Mouse (Mus musculus): ENCODE results near the gene Clptm1. TPM values are rescaled to one million over a fixed set of nuclear protein-coding genes. Genes with fewer than 3 reads are reported as not detected.
A peak's percentile ranks its signal among the peaks of the same experiment; 100 is the strongest.

The Clptm1 gene
- polyA plus RNA-seq, 1 experiment from 2014 or later = 118 TPM

GRCm38 (mm10) chr7:19698907-19699826 is 34.3 kb upstream of the Clptm1 start, which contains the start of gene Apoe:
Gene Apoe, minus strand, starts transcription at chr7:19699188.
- WGBS = 2% methylated on average over 20 of the region's 20 CpGs
- Histone ChIP-seq H3K9me3 (no peaks in the 10 kb centered on the region), H3K9ac (peak within 1 kb of the TSS; percentile 69), H3K27ac (replicated peaks) (peak within 1 kb of the TSS; percentile 54; the same call in 1 of the 2 replicates), H3K4me3 (peak within 1 kb of the TSS; percentile 35), H3K4me1 (replicated peaks) (peaks cover 28% of the 10 kb centered on the region), H3K4me2 (peak within 1 kb of the TSS; percentile 60), H3K27me3 (peaks cover 4% of the 10 kb centered on the region; the same call in 1 of the 2 replicates), H3K36me3 (peaks cover 32% of the 10 kb centered on the region)
- ATAC-seq (ENCODE audit: low read depth) = peak; percentile 70

GRCm38 (mm10) chr7:19697949-19698906 is 33.4 kb upstream of the Clptm1 start:
- Histone ChIP-seq H3K4me1 (replicated peaks) (peaks cover 31% of the 10 kb centered on the region), H3K4me2 (peak overlapping the region; percentile 60), H3K27ac (replicated peaks) (no peak overlapping the region), H3K36me3 (peaks cover 24% of the 10 kb centered on the region), H3K9ac (peak overlapping the region; percentile 69), H3K4me3 (peak overlapping the region; percentile 35), H3K9me3 (no peaks in the 10 kb centered on the region), H3K27me3 (peaks cover 4% of the 10 kb centered on the region; the same call in 1 of the 2 replicates)
- 3% methylated on average over 28 of the region's 28 CpGs for WGBS
- ATAC-seq (ENCODE audit: low read depth) = peak; percentile 3; the same call in 1 of the 2 replicates

- H3K36me3 ChIP-seq = peaks cover 11% of the 10 kb centered on the region
- no peak overlapping the region for H3K9ac ChIP-seq
- H3K4me1 ChIP-seq (replicated peaks) = peaks cover 36% of the 10 kb centered on the region
- no peak for ATAC-seq (ENCODE audit: low read depth)
- no peak overlapping the region for H3K27ac ChIP-seq (replicated peaks)
- H3K9me3 ChIP-seq = no peaks in the 10 kb centered on the region
- H3K4me2 ChIP-seq = no peak overlapping the region
- H3K27me3 ChIP-seq = peaks cover 4% of the 10 kb centered on the region; the same call in 1 of the 2 replicates
- WGBS = 95% methylated on average over 34 of the region's 34 CpGs
- H3K4me3 ChIP-seq = no peak overlapping the region
Measured at GRCm38 (mm10) chr7:19696336-19696873, 31.6 kb upstream of the Clptm1 start.

- Histone ChIP-seq H3K36me3 (peaks cover 11% of the 10 kb centered on the region), H3K9ac (no peak overlapping the region), H3K9me3 (no peaks in the 10 kb centered on the region), H3K4me1 (replicated peaks) (peaks cover 35% of the 10 kb centered on the region), H3K27ac (replicated peaks) (no peak overlapping the region), H3K4me3 (no peak overlapping the region), H3K27me3 (peaks cover 4% of the 10 kb centered on the region; the same call in 1 of the 2 replicates), H3K4me2 (no peak overlapping the region)
- no peak for ATAC-seq (ENCODE audit: low read depth)
- WGBS = 88% methylated on average over 6 of the region's 6 CpGs
Measured at GRCm38 (mm10) chr7:19695881-19696280, 31.0 kb upstream of the Clptm1 start.

- Histone ChIP-seq H3K4me3 (no peak overlapping the region), H3K9ac (no peak overlapping the region), H3K36me3 (peaks cover 11% of the 10 kb centered on the region), H3K27me3 (peaks cover 4% of the 10 kb centered on the region; the same call in 1 of the 2 replicates), H3K9me3 (no peaks in the 10 kb centered on the region), H3K4me1 (replicated peaks) (peaks cover 28% of the 10 kb centered on the region), H3K4me2 (no peak overlapping the region), H3K27ac (replicated peaks) (no peak overlapping the region)
- 58% methylated on average over 8 of the region's 8 CpGs for WGBS
- no peak for ATAC-seq (ENCODE audit: low read depth)
Measured at GRCm38 (mm10) chr7:19695213-19695594, 30.4 kb upstream of the Clptm1 start.

GRCm38 (mm10) chr7:19694336-19695212 is 29.7 kb upstream of the Clptm1 start:
- H3K9me3 ChIP-seq = no peaks in the 10 kb centered on the region
- 87% methylated on average over 10 of the region's 10 CpGs for WGBS
- H3K27me3 ChIP-seq = peaks cover 4% of the 10 kb centered on the region; the same call in 1 of the 2 replicates
- peaks cover 26% of the 10 kb centered on the region for H3K4me1 ChIP-seq (replicated peaks)
- no peak overlapping the region for H3K4me3 ChIP-seq
- H3K4me2 ChIP-seq = no peak overlapping the region
- H3K9ac ChIP-seq = no peak overlapping the region
- H3K36me3 ChIP-seq = peaks cover 11% of the 10 kb centered on the region
- no peak for ATAC-seq (ENCODE audit: low read depth)
- H3K27ac ChIP-seq (replicated peaks) = no peak overlapping the region

GRCm38 (mm10) chr7:19693421-19693820 is 28.6 kb upstream of the Clptm1 start:
- no peak overlapping the region for H3K9ac ChIP-seq
- H3K4me2 ChIP-seq = no peak overlapping the region
- no peak overlapping the region for H3K4me3 ChIP-seq
- H3K27me3 ChIP-seq = 0 out of 2 replicates have a peak, but pooled peaks cover 4% of the 10 kb centered on the region
- H3K36me3 ChIP-seq = peaks cover 11% of the 10 kb centered on the region
- H3K9me3 ChIP-seq = no peaks in the 10 kb centered on the region
- no peak for ATAC-seq (ENCODE audit: low read depth)
- H3K4me1 ChIP-seq (replicated peaks) = peaks cover 14% of the 10 kb centered on the region
- H3K27ac ChIP-seq (replicated peaks) = no peak overlapping the region
- WGBS = 32% methylated on average over 10 of the region's 10 CpGs

GRCm38 (mm10) chr7:19691873-19692865 is 27.3 kb upstream of the Clptm1 start, which contains the start of gene Apoc1:
Gene Apoc1, minus strand, starts transcription at chr7:19692660.
- H3K4me2 ChIP-seq = no peak within 1 kb of the TSS
- peaks cover 8% of the 10 kb centered on the region for H3K4me1 ChIP-seq (replicated peaks)
- H3K36me3 ChIP-seq = peaks cover 11% of the 10 kb centered on the region
- 45% methylated on average over 28 of the region's 28 CpGs for WGBS
- H3K9me3 ChIP-seq = no peaks in the 10 kb centered on the region
- H3K9ac ChIP-seq = no peak within 1 kb of the TSS
- no peaks in the 10 kb centered on the region for H3K27me3 ChIP-seq
- no peak within 1 kb of the TSS for H3K4me3 ChIP-seq
- ATAC-seq (ENCODE audit: low read depth) = no peak
- no peak within 1 kb of the TSS for H3K27ac ChIP-seq (replicated peaks)

- Histone ChIP-seq H3K4me2 (no peak overlapping the region), H3K4me3 (no peak overlapping the region), H3K27me3 (no peaks in the 10 kb centered on the region), H3K9ac (no peak overlapping the region), H3K4me1 (replicated peaks) (peaks cover 8% of the 10 kb centered on the region), H3K27ac (replicated peaks) (no peak overlapping the region), H3K9me3 (no peaks in the 10 kb centered on the region), H3K36me3 (peaks cover 6% of the 10 kb centered on the region)
- ATAC-seq (ENCODE audit: low read depth) = no peak
- 74% methylated on average over 6 of the region's 6 CpGs for WGBS
Measured at GRCm38 (mm10) chr7:19691434-19691833, 26.6 kb upstream of the Clptm1 start.

- Histone ChIP-seq H3K9me3 (no peaks in the 10 kb centered on the region), H3K9ac (no peak overlapping the region), H3K4me1 (replicated peaks) (peaks cover 8% of the 10 kb centered on the region), H3K27me3 (no peaks in the 10 kb centered on the region), H3K4me2 (no peak overlapping the region), H3K4me3 (no peak overlapping the region), H3K36me3 (0 out of 2 replicates have a peak, but pooled peaks cover under 1% of the 10 kb centered on the region), H3K27ac (replicated peaks) (no peak overlapping the region)
- 89% methylated on average over 4 of the region's 4 CpGs for WGBS
- ATAC-seq (ENCODE audit: low read depth) = no peak
Measured at GRCm38 (mm10) chr7:19690845-19691244, 26.0 kb upstream of the Clptm1 start.
